Mouse (Mus musculus) testis, adult 2 months (tissue): ENCODE measurements around the gene Pld1.

Experiments used
- CTCF ChIP-seq: fragments of 200-500 bp; IDR thresholded peaks from 2 replicates; pipeline ENCODE4 v1.5.1; 2012; ENCODE audit warnings: low read depth, mild to moderate bottlenecking, inconsistent platforms, low read length, moderate library complexity; ENCODE audit not compliant: control insufficient read depth, insufficient read depth, insufficient replicate concordance
- POLR2A ChIP-seq: fragments of 200-500 bp; IDR thresholded peaks from 2 replicates; pipeline ENCODE4 v1.6.1; 2012; ENCODE audit warnings: low read depth, mild to moderate bottlenecking, inconsistent platforms, low read length, moderate library complexity; ENCODE audit not compliant: control insufficient read depth

GRCm38 (mm10) chr3:28093684-28094302, 155.3 kb downstream of the Pld1 start:
- no peak for TF ChIP-seq CTCF
- no peak for TF ChIP-seq POLR2A
